Mouse (Mus musculus): ENCODE measurements around the gene Sh3bgrl.

GRCm38 (mm10) chrX:109123762-109124161 lies 28.6 kb downstream of the Sh3bgrl start:
- TF ChIP-seq CTCF (IDR thresholded peaks at IDR 0.05; ENCODE audit: low read depth) (no peak), EP300 (IDR thresholded peaks at IDR 0.05; ENCODE audit: low read depth) (no peak)

Measured in heart, postnatal 0 days (tissue).